Mouse (Mus musculus): ENCODE measurements around the gene Krt35. TPM values are rescaled to one million over a fixed set of nuclear protein-coding genes. Genes with fewer than 3 reads are reported as not detected.

The Krt35 gene
- not detected in 2 replicates for polyA plus RNA-seq (2015; fragmentation: Nextera tagmentation; extraction: Ambion mirVana)

GRCm38 (mm10) chr11:100096141-100096540 is at the start of gene Krt35:
Krt35 (minus strand) TSS chr11:100096241.
- ATAC-seq (replicated peaks; ENCODE audit: extremely low read depth, insufficient read depth, low FRiP score), result no peak
- 88% methylated on average over 9 of the region's 9 CpGs for WGBS
- H3K9me3 ChIP-seq (replicated peaks; ENCODE audit: control insufficient read depth, low read length), result no peaks in the 10 kb centered on the region
- no peak within 1 kb of the TSS for H3K4me3 ChIP-seq (ENCODE audit: low read length)
- no peak within 1 kb of the TSS for H3K27ac ChIP-seq (ENCODE audit: low read length)
- no peak within 1 kb of the TSS for H3K9ac ChIP-seq (ENCODE audit: low read length)
- H3K4me2 ChIP-seq (ENCODE audit: low read depth, low read length), result no peak within 1 kb of the TSS
- no peaks in the 10 kb centered on the region for H3K36me3 ChIP-seq (ENCODE audit: control insufficient read depth, insufficient read depth)
- no peaks in the 10 kb centered on the region for H3K4me1 ChIP-seq (ENCODE audit: control insufficient read depth, insufficient read depth, low read length)
- H3K27me3 ChIP-seq (ENCODE audit: control insufficient read depth, insufficient read depth, low read length), result no peaks in the 10 kb centered on the region

GRCm38 (mm10) chr11:100145104-100145503 is 49.1 kb upstream of the Krt35 start:
- Histone ChIP-seq H3K27me3 (ENCODE audit: control insufficient read depth, insufficient read depth, low read length) (peaks cover 4% of the 10 kb centered on the region; the same call in 1 of the 2 replicates), H3K9me3 (replicated peaks; ENCODE audit: control insufficient read depth, low read length) (no peaks in the 10 kb centered on the region), H3K4me1 (ENCODE audit: control insufficient read depth, insufficient read depth, low read length) (peaks cover 12% of the 10 kb centered on the region; the same call in 1 of the 2 replicates), H3K27ac (ENCODE audit: low read length) (no peak overlapping the region), H3K4me3 (ENCODE audit: low read length) (peak overlapping the region; percentile 60), H3K9ac (ENCODE audit: low read length) (peak overlapping the region; percentile 26), H3K36me3 (ENCODE audit: control insufficient read depth, insufficient read depth) (no peaks in the 10 kb centered on the region), H3K4me2 (ENCODE audit: low read depth, low read length) (peak overlapping the region; percentile 91)
- no peak for ATAC-seq (replicated peaks; ENCODE audit: extremely low read depth, insufficient read depth, low FRiP score)
- WGBS, result 1% methylated on average over 20 of the region's 20 CpGs

GRCm38 (mm10) chr11:100140966-100141365 is 44.9 kb upstream of the Krt35 start:
- Histone ChIP-seq H3K27me3 (ENCODE audit: control insufficient read depth, insufficient read depth, low read length) (peaks cover 4% of the 10 kb centered on the region), H3K27ac (ENCODE audit: low read length) (no peak overlapping the region), H3K4me2 (ENCODE audit: low read depth, low read length) (no peak overlapping the region), H3K9ac (ENCODE audit: low read length) (no peak overlapping the region), H3K36me3 (ENCODE audit: control insufficient read depth, insufficient read depth) (no peaks in the 10 kb centered on the region), H3K4me3 (ENCODE audit: low read length) (no peak overlapping the region), H3K4me1 (ENCODE audit: control insufficient read depth, insufficient read depth, low read length) (peaks cover 7% of the 10 kb centered on the region; the same call in 1 of the 2 replicates), H3K9me3 (replicated peaks; ENCODE audit: control insufficient read depth, low read length) (no peaks in the 10 kb centered on the region)
- no peak for ATAC-seq (replicated peaks; ENCODE audit: extremely low read depth, insufficient read depth, low FRiP score)
- WGBS, result 80% methylated on average over 21 of the region's 21 CpGs

- H3K4me2 ChIP-seq (ENCODE audit: low read depth, low read length), result no peak overlapping the region
- H3K27ac ChIP-seq (ENCODE audit: low read length), result no peak overlapping the region
- H3K9me3 ChIP-seq (replicated peaks; ENCODE audit: control insufficient read depth, low read length), result no peaks in the 10 kb centered on the region
- H3K4me3 ChIP-seq (ENCODE audit: low read length), result no peak overlapping the region
- WGBS, result 64% methylated on average over 2 of the region's 2 CpGs
- H3K36me3 ChIP-seq (ENCODE audit: control insufficient read depth, insufficient read depth), result no peaks in the 10 kb centered on the region
- no peak for ATAC-seq (replicated peaks; ENCODE audit: extremely low read depth, insufficient read depth, low FRiP score)
- no peak overlapping the region for H3K9ac ChIP-seq (ENCODE audit: low read length)
- H3K27me3 ChIP-seq (ENCODE audit: control insufficient read depth, insufficient read depth, low read length), result no peaks in the 10 kb centered on the region; the same call in 1 of the 2 replicates
- no peaks in the 10 kb centered on the region for H3K4me1 ChIP-seq (ENCODE audit: control insufficient read depth, insufficient read depth, low read length)
Observed at GRCm38 (mm10) chr11:100139391-100139790, 43.4 kb upstream of the Krt35 start.

DNA sequence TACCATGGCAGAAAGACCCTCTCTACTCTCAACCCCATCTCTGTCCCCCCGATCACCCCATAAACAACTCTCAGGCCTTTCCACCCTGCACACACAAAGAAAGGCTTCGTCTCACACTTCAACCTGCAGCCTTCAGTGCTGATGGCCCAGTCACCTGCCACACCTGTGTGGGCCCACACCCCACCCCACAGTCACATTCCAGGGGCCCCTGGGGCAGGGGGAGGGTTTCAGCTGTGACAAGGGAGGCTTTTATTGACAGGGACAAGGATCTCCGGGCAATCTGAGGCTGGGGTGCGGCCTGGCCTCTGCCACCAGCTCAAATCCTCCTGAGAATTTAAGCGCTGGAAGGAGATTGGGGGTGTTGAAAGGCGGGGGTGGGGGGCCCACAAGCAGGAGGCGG is 42.8 kb upstream of the Krt35 start:
- H3K27me3 ChIP-seq (ENCODE audit: control insufficient read depth, insufficient read depth, low read length), result no peaks in the 10 kb centered on the region; the same call in 1 of the 2 replicates
- H3K9ac ChIP-seq (ENCODE audit: low read length), result no peak overlapping the region
- H3K9me3 ChIP-seq (replicated peaks; ENCODE audit: control insufficient read depth, low read length), result no peaks in the 10 kb centered on the region
- ATAC-seq (replicated peaks; ENCODE audit: extremely low read depth, insufficient read depth, low FRiP score), result no peak
- H3K4me1 ChIP-seq (ENCODE audit: control insufficient read depth, insufficient read depth, low read length), result no peaks in the 10 kb centered on the region
- no peak overlapping the region for H3K4me2 ChIP-seq (ENCODE audit: low read depth, low read length)
- 58% methylated on average over 7 of the region's 7 CpGs for WGBS
- no peaks in the 10 kb centered on the region for H3K36me3 ChIP-seq (ENCODE audit: control insufficient read depth, insufficient read depth)
- H3K4me3 ChIP-seq (ENCODE audit: low read length), result no peak overlapping the region
- H3K27ac ChIP-seq (ENCODE audit: low read length), result no peak overlapping the region

DNA sequence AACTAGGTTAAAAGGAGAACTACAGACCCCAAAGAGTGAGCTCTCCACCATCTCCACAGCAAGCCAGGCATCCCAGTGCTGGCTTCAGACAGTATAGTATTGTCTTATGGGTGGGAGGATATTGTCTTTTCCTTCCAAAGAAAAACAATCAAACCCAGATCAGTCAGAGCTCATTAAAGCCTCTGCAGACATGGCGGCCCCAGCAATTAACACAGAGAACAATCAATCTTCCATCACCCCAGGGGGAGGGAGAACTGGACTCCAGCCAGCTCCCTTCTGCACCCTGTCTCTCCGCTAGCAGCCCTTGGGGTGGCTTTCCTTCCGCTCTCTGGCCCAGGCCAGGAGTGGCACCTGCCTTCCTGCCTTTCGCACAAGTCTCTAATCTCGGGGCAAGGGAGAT is 41.7 kb upstream of the Krt35 start:
- H3K9me3 ChIP-seq (replicated peaks; ENCODE audit: control insufficient read depth, low read length), result no peaks in the 10 kb centered on the region
- H3K9ac ChIP-seq (ENCODE audit: low read length), result no peak overlapping the region
- H3K27me3 ChIP-seq (ENCODE audit: control insufficient read depth, insufficient read depth, low read length), result no peaks in the 10 kb centered on the region; the same call in 1 of the 2 replicates
- no peaks in the 10 kb centered on the region for H3K36me3 ChIP-seq (ENCODE audit: control insufficient read depth, insufficient read depth)
- H3K4me1 ChIP-seq (ENCODE audit: control insufficient read depth, insufficient read depth, low read length), result no peaks in the 10 kb centered on the region
- no peak overlapping the region for H3K4me2 ChIP-seq (ENCODE audit: low read depth, low read length)
- H3K4me3 ChIP-seq (ENCODE audit: low read length), result no peak overlapping the region
- whole genome bisulfite sequencing, result 55% methylated on average over 5 of the region's 5 CpGs
- ATAC-seq (replicated peaks; ENCODE audit: extremely low read depth, insufficient read depth, low FRiP score), result no peak
- H3K27ac ChIP-seq (ENCODE audit: low read length), result no peak overlapping the region

DNA sequence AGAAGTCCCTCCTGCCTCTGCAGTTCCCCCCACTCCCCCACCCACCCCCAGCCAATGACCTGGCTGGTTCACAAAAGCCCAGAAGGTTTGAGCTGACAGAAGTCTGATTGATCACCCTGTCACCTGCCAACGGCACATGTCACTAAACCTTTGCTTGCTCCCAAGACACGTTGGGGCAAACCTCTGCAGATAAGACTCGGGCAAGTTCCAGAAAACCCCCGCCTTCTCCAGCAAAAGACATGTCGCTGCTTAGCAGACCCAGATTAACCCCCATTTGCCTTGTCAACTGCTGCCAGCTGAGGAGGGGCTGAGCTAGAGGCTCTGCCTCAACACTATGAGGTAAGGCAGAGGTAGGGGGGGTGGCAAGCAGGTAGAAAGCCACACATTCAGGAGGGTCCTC is 40.5 kb upstream of the Krt35 start:
- H3K27me3 ChIP-seq (ENCODE audit: control insufficient read depth, insufficient read depth, low read length), result no peaks in the 10 kb centered on the region; the same call in 1 of the 2 replicates
- H3K4me2 ChIP-seq (ENCODE audit: low read depth, low read length), result no peak overlapping the region
- H3K36me3 ChIP-seq (ENCODE audit: control insufficient read depth, insufficient read depth), result no peaks in the 10 kb centered on the region
- WGBS, result 21% methylated on average over 5 of the region's 5 CpGs
- no peak overlapping the region for H3K4me3 ChIP-seq (ENCODE audit: low read length)
- H3K9ac ChIP-seq (ENCODE audit: low read length), result no peak overlapping the region
- H3K27ac ChIP-seq (ENCODE audit: low read length), result no peak overlapping the region
- no peak for ATAC-seq (replicated peaks; ENCODE audit: extremely low read depth, insufficient read depth, low FRiP score)
- H3K4me1 ChIP-seq (ENCODE audit: control insufficient read depth, insufficient read depth, low read length), result no peaks in the 10 kb centered on the region
- H3K9me3 ChIP-seq (replicated peaks; ENCODE audit: control insufficient read depth, low read length), result no peaks in the 10 kb centered on the region

DNA sequence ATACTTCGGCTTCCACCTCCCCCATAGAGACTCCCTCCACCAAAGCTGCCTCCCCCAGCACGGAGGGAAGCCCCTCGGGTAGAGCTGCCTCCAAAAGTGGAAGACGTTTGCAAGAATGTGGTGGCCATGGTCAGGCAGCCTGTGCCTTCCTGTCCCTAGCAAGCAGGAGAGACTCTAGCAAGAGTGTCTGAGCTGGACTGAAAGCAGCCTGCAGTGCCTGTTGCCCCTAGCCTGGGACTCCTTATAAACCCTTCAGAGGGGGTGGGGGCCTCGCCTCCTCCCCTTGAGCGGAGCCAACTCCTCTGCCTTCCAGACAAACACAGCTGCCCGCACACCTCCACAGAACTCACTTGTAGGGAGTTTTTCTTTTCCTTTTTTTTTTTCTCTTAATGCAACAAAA is 39.7 kb upstream of the Krt35 start, which contains the start of gene Krt15:
Gene Krt15 (minus strand): TSS at position 198 of the 400 bp plus-strand sequence.
- no peak within 1 kb of the TSS for H3K4me3 ChIP-seq (ENCODE audit: low read length)
- H3K27ac ChIP-seq (ENCODE audit: low read length), result no peak within 1 kb of the TSS
- H3K36me3 ChIP-seq (ENCODE audit: control insufficient read depth, insufficient read depth), result no peaks in the 10 kb centered on the region
- H3K9me3 ChIP-seq (replicated peaks; ENCODE audit: control insufficient read depth, low read length), result no peaks in the 10 kb centered on the region
- no peaks in the 10 kb centered on the region for H3K4me1 ChIP-seq (ENCODE audit: control insufficient read depth, insufficient read depth, low read length)
- 50% methylated on average over 7 of the region's 7 CpGs for WGBS
- no peak within 1 kb of the TSS for H3K4me2 ChIP-seq (ENCODE audit: low read depth, low read length)
- H3K9ac ChIP-seq (ENCODE audit: low read length), result no peak within 1 kb of the TSS
- no peaks in the 10 kb centered on the region; the same call in 1 of the 2 replicates for H3K27me3 ChIP-seq (ENCODE audit: control insufficient read depth, insufficient read depth, low read length)
- no peak for ATAC-seq (replicated peaks; ENCODE audit: extremely low read depth, insufficient read depth, low FRiP score)

GRCm38 (mm10) chr11:100124901-100125300 is 28.9 kb upstream of the Krt35 start:
- H3K4me3 ChIP-seq (ENCODE audit: low read length), result no peak overlapping the region
- no peak overlapping the region for H3K9ac ChIP-seq (ENCODE audit: low read length)
- H3K27ac ChIP-seq (ENCODE audit: low read length), result no peak overlapping the region
- 75% methylated on average over 7 of the region's 7 CpGs for WGBS
- H3K4me1 ChIP-seq (ENCODE audit: control insufficient read depth, insufficient read depth, low read length), result no peaks in the 10 kb centered on the region
- no peak overlapping the region for H3K4me2 ChIP-seq (ENCODE audit: low read depth, low read length)
- H3K9me3 ChIP-seq (replicated peaks; ENCODE audit: control insufficient read depth, low read length), result no peaks in the 10 kb centered on the region
- H3K36me3 ChIP-seq (ENCODE audit: control insufficient read depth, insufficient read depth), result no peaks in the 10 kb centered on the region
- no peaks in the 10 kb centered on the region for H3K27me3 ChIP-seq (ENCODE audit: control insufficient read depth, insufficient read depth, low read length)
- no peak for ATAC-seq (replicated peaks; ENCODE audit: extremely low read depth, insufficient read depth, low FRiP score)
